Comparison of ENCODE assay signal across 9 mouse cellular contexts in genomic region chr6:88935735-88936276, GRCm38 (mm10). TPM values are rescaled to one million over a fixed set of nuclear protein-coding genes. Genes with fewer than 3 reads are reported as not detected.
A peak's percentile ranks its signal among the peaks of the same experiment; 100 is the strongest.
DNase-seq lines count a peak whose midpoint lies in the region; ATAC-seq and TF ChIP-seq lines count a peak whose summit lies in the region.
"Had no signal": no experiment of that assay in that cellular context is flagged by ENCODE, and none has a peak within 500 bp of the region (broad histone marks: within the 10 kb centered on the region; RNA-seq: fewer than 3 reads in every experiment).

No protein-coding gene starts in this region.

- no peak for ATAC-seq in liver, embryonic 12.5 days

- no peaks in the 10 kb centered on the region for H3K36me3 ChIP-seq in liver, adult 2 months (ENCODE audit: control insufficient read depth, insufficient read depth, low read length)
- no peaks in the 10 kb centered on the region for H3K36me3 ChIP-seq in liver, embryonic 12.5 days
- H3K36me3 ChIP-seq: hindbrain, embryonic 15.5 days had no signal

- H3K9me3 ChIP-seq in liver, embryonic 12.5 days (replicated peaks): no peaks in the 10 kb centered on the region
- H3K9me3 ChIP-seq: hindbrain, embryonic 15.5 days had no signal

- no peaks in the 10 kb centered on the region for H3K4me1 ChIP-seq in liver, adult 2 months (ENCODE audit: control insufficient read depth, insufficient read depth, low read length)
- H3K4me1 ChIP-seq in liver, embryonic 12.5 days: no peaks in the 10 kb centered on the region

- peak; percentile 39 for TF ChIP-seq CTCF in liver, adult 2 months (IDR thresholded peaks at IDR 0.05; ENCODE audit: low read depth, low read length)

- H3K9ac ChIP-seq in liver, adult 2 months (ENCODE audit: low read depth, low read length): no peak overlapping the region
- no peak overlapping the region for H3K9ac ChIP-seq in liver, embryonic 12.5 days
- H3K9ac ChIP-seq: hindbrain, embryonic 15.5 days had no signal

- peak; percentile 56 for DNase-seq in gastrocnemius, adult 18-20 months (ENCODE audit: low spot score)
- DNase-seq in gastrocnemius, adult 8-10 months (ENCODE audit: low spot score in 2 of 2): no peak
- DNase-seq in liver, adult 2 months (ENCODE audit: extremely low read depth, low read depth, low spot score): peak; percentile 23
- DNase-seq in adipocyte (ENCODE audit: low spot score): peak; percentile 73
- DNase-seq in forelimb bud, embryonic 11.5 days (ENCODE audit: low read depth, low spot score): peak; percentile 64
- DNase-seq in retina, embryonic 14.5 days (ENCODE audit: low spot score): peak; percentile 79
- DNase-seq in urinary bladder, postnatal 10 days (ENCODE audit: low spot score): no peak

- no peak overlapping the region for H3K4me2 ChIP-seq in liver, embryonic 12.5 days
- H3K4me2 ChIP-seq: hindbrain, embryonic 15.5 days had no signal

- H3K4me3 ChIP-seq in liver, adult 2 months (ENCODE audit: insufficient read depth, low read depth, low read length): no peak overlapping the region
- no peak overlapping the region for H3K4me3 ChIP-seq in liver, embryonic 12.5 days
- H3K4me3 ChIP-seq: hindbrain, embryonic 15.5 days had no signal

- no peaks in the 10 kb centered on the region for H3K27me3 ChIP-seq in liver, adult 2 months (ENCODE audit: control insufficient read depth, insufficient read depth, low read length)
- H3K27me3 ChIP-seq in liver, embryonic 12.5 days (replicated peaks): peaks cover 49% of the 10 kb centered on the region
- H3K27me3 ChIP-seq: hindbrain, embryonic 15.5 days had no signal

- WGBS in liver, adult 2 months: 15% methylated on average over 4 of the region's 4 CpGs
- 7% methylated on average over 4 of the region's 4 CpGs for WGBS in liver, embryonic 12.5 days (ENCODE audit: insufficient replicate concordance)

- no peak overlapping the region for H3K27ac ChIP-seq in liver, adult 2 months (replicated peaks; ENCODE audit: insufficient read depth, low read depth, low read length)
- no peak overlapping the region for H3K27ac ChIP-seq in liver, embryonic 12.5 days
- H3K27ac ChIP-seq: hindbrain, embryonic 15.5 days had no signal

- no peak for TF ChIP-seq POLR2A in liver, adult 2 months (IDR thresholded peaks at IDR 0.05; ENCODE audit: extremely low read depth, insufficient read depth, low read length)

- H3K79me2 ChIP-seq in liver, adult 2 months (ENCODE audit: control insufficient read depth, insufficient read depth, low read length): no peaks in the 10 kb centered on the region

RNA-seq across cellular contexts. Expression of gene Tpra1, which starts 33.8 kb away (rescaled TPM):
- total RNA-seq in gastrocnemius, adult 18-20 months (2021): 10 to 100 TPM; 17.9 to 27.9 TPM
- total RNA-seq in gastrocnemius, adult 8-10 months (2022): 10 to 100 TPM; 22.8 to 25.8 (median 24.8) TPM
- 15.8 and 18.3 TPM in 2 replicates for total RNA-seq in liver, adult 2 months (2014; rRNA removed)
- 60.2 and 76.3 TPM in 2 replicates for polyA plus RNA-seq in liver, adult 2 months (2012; rRNA removed)
- 52.7 and 53.9 TPM in 2 replicates for polyA plus RNA-seq in liver, embryonic 12.5 days (2016; fragmentation: Nextera tagmentation; extraction: Ambion mirVana)

RNA-seq across cellular contexts. Expression of gene Mcm2, which starts 37.2 kb away (rescaled TPM):
- total RNA-seq in gastrocnemius, adult 18-20 months (2021): 1 to 10 TPM; 6.1 to 6.4 TPM
- total RNA-seq in gastrocnemius, adult 8-10 months (2022): 1 to 10 TPM; 5.9 to 9.6 (median 7.8) TPM
- total RNA-seq in liver, adult 2 months (2014; rRNA removed): 3.3 and 5.5 TPM in 2 replicates
- 2.4 and 3.1 TPM in 2 replicates for polyA plus RNA-seq in liver, adult 2 months (2012; rRNA removed)
- polyA plus RNA-seq in liver, embryonic 12.5 days (2016; fragmentation: Nextera tagmentation; extraction: Ambion mirVana): 240 and 243 TPM in 2 replicates

Comparison
In these comparisons a context has a peak if more than half of its experiments do, and no peak if none do; other contexts are left out.
1. DNase-seq: peak in gastrocnemius, adult 18-20 months (single experiment), liver, adult 2 months (single experiment), adipocyte (single experiment), forelimb bud, embryonic 11.5 days (single experiment) and retina, embryonic 14.5 days (single experiment); none in gastrocnemius, adult 8-10 months (0 of 2) and urinary bladder, postnatal 10 days (single experiment).